Mouse (Mus musculus) bone marrow macrophage, adult 2 months (primary cell): Measurements from ENCODE around the gene Ssh2.

ENCODE experiments used
- CTCF ChIP-seq: IDR thresholded peaks from 2 replicates; pipeline ENCODE4 v1.5.1; 2012; ENCODE audit warnings: low read depth, mild to moderate bottlenecking, low read length, moderate library complexity
- POLR2A ChIP-seq: IDR thresholded peaks from 2 replicates; pipeline ENCODE4 v1.6.1; 2012; ENCODE audit warnings: mild to moderate bottlenecking, low read depth, low read length, borderline replicate concordance

GRCm38 (mm10) chr11:77349698-77350097 is 133.6 kb downstream of the Ssh2 start:
- TF ChIP-seq CTCF: no peak
- TF ChIP-seq POLR2A: no peak
